Mouse (Mus musculus) cerebellum, postnatal 10 days (tissue): ENCODE measurements around the gene Trim2.
A peak's percentile ranks its signal among the peaks of the same experiment; 100 is the strongest.

ENCODE experiments used
- DNase-seq, 2 experiments: peaks; one replicate each; pipeline ENCODE4 v3.0.0; 2021; ENCODE audit warnings: mixed read lengths in 2 of 2

The Trim2 gene

DNA sequence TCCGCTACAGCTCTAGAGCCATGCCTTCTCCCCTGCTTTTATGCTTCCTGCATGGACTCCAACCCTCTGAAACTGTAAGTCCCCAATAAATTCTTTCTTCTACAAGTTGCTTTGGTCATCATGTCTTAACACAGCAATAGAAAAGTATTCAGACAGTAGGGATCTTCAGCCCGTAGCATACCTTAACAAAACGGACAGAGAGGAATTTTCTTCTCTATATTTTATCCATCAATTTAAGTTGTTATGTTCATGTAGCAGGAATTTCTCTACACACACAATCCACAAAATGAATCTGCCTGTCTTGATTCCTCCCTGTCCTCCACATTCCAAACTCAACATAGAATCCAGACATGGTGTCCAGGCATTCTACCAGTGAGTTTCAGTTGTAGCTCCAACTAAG, at the start of gene Trim2:
Gene Trim2, minus strand, starts transcription at position 101 of the 400 bp plus-strand sequence.
- DNase-seq: no peak

DNA sequence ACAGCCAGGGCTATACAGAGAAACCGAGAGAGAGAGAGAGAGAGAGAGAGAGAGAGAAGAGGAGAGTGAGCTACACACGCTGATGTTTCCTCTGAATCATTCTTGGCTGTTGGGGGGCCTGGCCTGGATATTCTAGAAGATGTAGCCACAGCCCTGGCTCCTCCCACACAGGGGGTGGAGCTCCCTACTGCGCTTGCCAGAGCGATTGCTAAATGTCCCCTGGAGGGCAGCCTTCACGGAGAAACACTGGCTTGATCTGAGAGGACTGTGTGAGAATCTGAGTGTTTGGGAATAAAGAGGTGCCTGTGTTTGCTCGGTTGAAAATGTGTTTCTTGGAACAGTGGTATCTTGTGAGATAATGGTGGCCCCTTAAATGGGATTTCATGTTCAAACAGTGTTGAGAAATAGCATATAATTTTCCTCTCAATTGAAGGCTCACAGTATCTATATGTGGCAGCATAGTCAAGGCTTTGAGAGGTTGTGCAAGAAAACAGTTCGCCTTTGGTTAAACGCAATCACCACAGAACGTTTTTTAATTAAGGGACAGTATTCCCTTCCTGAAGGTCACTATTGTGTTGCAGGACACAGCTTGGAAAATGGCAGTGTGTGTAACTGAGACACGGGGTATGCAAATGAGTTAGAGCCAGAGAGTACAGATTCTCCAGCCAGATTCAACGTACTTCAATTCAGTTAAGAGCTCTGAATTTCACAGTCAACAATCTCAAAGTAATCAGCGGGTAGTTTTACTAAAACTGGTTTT, 49.4 kb upstream of the Trim2 start:
- DNase-seq: peak in 1 of 2 experiments; percentile 55

DNA sequence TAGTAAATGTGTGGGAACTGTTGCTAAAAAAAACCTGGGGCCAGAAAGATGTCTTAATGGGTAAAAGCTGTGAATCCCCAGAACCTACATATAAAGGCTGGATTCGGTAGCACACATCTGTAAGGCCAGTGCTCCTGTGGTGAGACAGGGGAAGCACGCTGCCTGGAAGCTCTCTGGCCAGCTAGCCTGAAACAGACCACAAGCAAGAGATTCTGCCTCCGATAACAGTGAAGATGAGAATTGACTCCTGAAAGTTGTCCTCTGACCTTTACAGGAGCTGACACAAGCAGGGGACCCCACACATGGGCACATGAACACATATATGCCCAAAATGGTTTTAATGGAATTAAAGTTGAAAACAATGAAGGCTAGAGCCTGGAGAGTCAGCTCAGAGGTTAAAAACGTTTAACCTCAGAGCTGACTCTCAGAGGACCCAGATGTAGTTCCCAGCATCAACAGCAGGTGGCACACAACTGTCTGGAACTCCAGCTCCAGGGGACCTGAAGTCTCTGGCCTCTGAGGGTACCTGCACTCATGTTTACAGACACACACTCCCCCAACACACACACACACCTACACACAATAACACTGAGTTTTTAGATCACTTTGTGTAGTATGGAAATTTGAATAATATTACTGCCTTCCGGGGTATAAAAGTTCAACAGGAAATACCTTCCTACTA, 45.8 kb upstream of the Trim2 start:
- DNase-seq: peak; percentile 86 to 90

DNA sequence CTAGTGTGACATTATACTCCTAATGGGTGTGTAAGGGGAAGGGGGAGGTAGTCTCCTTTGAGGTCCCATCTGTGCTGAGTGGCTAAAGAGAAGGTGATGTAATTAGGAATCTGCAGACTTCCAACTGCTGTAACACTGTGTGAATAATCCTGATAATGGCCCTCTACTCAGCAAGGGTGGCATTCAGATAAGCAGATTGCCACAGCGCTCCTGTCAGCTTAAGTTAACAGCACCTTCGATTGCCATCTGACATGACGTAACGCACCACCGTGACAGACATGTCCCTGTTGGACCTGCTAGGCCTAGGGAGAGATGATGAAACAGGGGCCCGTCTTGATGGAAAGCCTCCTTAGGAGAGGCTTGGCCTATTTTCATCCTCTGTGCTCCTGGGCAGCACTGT, 43.6 kb upstream of the Trim2 start:
- no peak for DNase-seq

DNA sequence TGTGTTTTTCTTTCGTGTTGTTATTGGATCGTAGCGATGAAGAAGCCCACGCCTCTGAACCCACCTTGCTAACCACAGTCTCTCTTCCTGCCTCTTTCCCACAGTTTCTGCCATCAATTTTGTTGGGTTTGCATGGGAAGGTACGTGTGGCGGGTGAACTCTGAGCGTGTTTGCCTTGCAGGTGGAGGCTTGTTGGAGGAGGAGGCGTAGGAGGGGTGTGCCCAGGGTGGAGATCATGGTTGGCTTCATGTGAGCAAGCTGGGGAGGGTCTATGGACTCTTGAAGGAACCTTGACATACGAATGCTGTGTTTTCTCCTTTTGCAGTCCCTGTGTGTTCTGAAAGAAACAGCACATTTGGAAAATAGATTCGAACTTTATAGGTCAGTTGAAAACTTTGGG, 43.1 kb upstream of the Trim2 start:
- no peak for DNase-seq

DNA sequence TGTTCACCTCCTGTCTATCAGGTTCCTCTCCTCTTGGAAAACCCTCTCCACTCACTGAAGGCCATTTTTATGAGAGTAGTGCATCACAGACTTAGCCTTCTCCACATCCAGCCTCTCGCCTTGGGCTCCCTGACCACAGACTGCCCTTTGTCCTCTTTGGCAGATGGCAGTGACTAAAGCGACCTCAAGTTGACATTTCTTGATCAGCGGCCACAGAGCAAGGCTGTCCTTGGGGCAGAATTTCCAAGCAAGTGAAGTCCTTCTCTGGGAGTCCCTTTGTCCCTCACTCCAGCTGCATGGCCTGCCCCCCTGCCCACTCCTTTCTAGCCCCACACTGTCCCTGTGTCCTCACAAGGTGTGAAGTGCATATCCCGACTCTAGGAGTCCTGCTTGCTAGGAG, 40.7 kb upstream of the Trim2 start:
- DNase-seq: peak in 1 of 2 experiments; percentile 11

DNA sequence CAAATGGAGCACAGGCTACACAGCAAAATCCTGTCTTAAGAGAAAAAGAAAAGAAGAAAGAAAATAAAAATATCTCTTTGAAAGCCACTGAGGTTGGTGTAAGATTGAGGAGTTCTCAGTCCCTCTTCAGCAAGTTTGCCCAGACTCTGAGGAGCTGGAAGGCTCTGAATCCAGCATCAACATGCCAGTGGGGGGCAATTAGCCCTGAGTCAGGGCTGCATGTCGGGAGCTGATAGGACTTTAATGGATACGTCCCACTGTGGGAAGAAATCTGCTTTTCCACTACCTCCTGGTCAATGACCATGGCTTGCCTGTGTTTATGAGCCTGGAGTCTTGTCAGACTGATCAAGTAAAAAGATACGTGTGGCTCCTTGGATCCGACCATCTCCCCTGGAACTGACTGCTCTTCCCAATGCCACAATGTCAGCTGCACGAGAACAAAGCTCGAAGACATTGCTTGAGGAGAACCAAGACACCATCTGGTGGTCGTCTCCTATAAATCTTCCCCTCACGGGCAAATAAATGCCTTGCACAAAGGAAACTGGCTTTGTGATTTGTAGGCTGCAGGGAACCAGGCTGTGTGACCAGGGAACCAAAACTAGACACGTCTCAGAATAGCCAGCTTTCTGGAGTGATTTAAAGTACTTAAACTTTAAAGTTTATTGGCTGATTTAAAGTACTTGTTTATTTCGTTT, 39.9 kb upstream of the Trim2 start:
- peak; percentile 46 to 53 for DNase-seq

DNA sequence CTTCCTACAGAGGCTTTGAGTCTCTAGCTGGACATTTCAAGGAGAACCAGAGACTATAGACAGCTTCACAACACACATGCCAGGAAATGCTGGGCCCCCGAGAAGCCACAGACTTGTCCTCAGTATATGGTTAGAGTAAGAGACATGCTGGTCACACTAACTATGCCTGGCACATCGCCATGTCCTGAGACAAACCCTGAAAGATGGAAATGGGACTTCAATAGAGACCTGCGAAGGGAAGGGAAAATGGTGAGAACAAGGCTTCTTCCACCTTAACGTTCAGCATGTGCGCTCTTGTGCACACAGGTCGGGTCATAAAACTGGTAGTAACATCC, 38.9 kb upstream of the Trim2 start:
- peak; percentile 39 to 43 for DNase-seq

DNA sequence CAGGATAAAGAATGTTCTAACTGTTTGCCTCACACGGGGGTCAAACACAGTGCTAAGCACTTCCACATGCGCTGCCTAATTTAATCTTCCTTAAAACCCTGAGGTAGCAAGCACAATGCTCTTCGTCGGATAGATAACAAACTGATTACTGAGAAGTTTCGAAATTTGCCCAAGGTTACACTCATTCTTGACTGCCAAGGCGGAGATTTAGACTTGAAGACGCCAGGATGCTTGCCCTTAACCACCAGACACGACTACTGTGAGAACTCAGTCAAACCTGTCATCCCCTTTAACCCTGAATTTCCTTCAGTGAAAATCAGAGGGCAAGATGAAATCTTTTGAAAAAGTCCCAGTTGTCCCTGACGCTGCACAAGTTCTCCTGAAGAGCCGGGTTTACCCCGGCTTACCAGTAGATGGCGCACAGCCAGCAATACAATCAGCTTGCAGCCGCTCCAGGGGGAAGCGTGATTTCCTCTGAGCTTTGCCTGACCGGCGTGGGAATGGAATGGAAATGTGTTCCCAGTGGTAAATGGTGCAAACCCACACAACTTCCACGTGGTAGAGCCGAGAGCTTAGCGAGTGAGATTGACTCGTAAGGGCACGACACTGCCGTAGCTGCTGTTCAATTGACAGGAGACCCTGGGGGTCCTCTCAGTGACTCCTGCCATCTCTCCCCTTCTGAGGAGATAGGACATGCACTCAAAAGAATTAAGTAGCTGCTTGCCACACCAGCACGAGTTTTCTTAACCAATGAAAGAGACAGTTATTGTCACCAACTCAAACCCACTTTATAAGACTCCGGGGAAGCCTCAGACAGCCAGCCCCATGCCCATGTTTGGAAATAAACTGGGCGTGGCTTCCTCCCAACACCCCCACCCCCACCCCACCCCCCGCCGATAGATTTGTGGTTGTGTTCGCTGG, 38.3 kb upstream of the Trim2 start:
- peak; percentile 90 to 91 for DNase-seq

DNA sequence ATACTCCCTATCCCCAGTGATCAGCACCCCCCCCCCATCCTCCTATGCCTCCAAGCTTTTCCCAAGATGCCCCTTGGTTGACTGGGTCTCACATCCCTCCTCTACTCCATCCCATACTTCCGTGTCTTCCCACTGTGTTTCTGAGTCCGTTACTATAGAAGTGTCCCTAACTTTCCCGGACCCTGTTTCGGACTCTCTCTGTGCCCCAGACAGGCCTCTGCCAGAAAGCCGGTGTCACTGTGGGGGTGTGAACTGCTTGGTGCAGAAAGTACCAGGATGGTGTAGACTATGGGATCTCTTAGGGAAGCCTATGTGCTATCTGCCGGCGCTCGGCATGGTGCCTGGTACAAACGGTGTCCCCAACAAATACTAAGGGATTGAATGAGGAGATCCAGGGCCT, 36.4 kb upstream of the Trim2 start:
- DNase-seq: no peak

DNA sequence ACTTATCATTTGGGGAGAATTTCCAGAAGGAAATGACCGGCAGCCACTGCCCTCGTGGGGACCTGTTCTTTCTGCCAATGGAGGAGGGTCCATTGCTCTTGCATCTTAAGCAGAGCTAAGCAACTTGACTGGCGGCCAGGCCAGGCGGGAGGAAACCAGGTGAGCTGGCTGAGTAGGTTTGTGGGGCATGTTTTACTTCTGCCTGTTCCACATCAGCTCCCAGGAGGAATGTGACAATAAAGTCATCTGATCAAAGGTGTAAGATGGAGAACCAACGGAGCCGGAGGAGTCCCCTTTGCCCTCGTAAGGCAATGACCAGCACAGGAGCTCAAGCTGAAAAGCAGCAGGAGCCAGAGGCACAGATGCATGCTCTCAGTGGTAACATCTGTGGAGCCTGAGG, 35.1 kb upstream of the Trim2 start:
- DNase-seq: no peak

DNA sequence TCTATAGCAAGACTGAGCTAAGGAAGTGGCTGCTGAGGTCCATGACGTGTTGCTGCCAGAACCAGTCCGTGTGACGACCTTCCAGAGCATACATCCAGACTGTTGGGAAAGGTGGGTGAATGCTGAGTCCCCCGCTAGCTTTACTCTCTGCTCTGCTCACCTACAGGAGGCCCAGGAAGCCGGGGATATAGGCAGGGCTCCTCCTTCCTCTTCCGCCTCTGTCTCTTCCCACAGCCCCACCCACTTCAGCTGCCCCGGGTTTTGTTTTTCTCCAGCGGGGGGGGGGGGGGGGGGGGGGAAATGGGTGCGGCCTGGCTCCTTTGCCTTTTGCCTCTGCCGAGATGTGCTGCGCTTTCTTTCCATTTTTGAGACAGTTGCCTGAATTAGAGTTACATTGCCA, 30.9 kb upstream of the Trim2 start:
- DNase-seq: no peak

DNA sequence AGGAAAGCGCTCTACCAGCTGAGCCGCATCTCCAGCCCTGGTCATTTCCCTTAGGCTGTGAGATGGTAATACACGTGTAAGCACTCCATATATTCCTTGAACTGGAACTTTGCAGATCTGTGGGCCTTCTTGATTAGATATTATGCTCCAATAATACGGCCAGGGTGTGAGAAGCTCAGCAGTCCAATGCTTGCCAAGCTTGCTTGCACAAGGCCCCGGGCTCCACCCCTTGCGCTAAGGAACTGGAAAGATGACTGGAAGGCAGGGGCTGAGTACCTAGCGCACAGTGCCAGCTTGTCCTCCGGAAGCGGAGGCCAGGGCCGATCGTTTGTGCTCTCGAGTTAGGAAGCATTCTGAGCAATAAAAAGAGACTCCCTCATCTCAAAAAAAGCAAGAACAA, 29.7 kb upstream of the Trim2 start:
- DNase-seq: no peak

DNA sequence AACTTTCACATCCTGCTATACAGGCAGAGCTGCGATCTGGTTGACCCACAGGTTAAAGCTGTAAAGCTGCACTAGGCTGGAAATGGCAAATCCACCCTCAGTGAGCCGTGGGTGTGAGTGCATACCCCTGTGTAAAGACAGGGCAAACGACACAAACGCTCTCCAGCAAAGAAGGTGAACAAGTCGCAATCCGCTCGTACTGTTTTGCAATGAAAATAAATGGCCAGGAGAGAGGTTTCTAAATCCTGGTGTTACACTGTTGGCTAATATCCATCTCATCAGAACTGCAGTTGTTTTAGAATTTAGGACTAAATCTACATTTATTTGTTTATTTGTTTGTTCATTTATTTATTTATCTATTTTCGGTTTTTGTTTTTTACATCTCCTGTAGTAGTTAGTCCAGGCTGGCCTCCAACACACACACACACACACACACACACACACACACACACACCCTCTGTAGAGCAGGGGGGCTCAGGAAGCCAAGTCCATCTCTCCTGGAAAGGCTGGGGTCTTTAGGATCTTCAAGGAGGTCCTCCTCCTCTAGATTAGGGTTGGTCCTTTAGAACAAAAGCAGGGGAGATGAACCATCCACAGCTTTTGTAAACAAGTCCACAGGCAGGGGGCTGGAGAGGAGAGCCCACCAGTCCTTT, 28.9 kb upstream of the Trim2 start:
- no peak for DNase-seq

DNA sequence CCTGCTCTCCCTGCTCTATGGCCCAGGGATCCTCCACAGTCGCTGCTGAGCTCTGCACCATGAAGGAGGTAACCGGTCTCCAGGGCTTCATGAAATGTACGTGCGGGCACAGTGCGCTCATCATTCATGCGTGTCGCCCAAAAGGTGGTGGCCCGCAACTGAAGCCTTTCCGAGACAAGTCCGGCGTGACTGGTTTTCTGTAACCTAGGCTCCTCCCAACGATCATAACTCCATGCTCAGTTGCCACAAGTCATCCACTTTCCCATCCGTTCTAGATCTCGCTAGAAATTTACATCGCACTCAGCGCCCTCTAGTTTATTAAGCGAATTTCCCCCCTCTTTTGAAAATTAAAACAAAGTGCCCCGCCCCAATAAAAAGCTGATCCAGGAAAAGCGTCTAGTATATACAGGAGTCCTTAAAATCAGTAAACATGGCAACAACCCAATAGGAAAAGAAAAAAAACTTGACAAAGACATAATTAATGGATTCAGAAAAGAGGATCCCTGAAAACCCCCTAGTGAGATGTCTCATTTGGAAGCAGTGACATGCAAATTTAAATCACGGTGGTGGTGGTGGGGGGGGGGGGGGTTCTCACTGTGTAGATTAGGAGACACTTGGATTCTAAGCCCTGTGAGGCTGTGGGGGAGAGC, 28.2 kb upstream of the Trim2 start:
- peak; percentile 14 to 24 for DNase-seq

DNA sequence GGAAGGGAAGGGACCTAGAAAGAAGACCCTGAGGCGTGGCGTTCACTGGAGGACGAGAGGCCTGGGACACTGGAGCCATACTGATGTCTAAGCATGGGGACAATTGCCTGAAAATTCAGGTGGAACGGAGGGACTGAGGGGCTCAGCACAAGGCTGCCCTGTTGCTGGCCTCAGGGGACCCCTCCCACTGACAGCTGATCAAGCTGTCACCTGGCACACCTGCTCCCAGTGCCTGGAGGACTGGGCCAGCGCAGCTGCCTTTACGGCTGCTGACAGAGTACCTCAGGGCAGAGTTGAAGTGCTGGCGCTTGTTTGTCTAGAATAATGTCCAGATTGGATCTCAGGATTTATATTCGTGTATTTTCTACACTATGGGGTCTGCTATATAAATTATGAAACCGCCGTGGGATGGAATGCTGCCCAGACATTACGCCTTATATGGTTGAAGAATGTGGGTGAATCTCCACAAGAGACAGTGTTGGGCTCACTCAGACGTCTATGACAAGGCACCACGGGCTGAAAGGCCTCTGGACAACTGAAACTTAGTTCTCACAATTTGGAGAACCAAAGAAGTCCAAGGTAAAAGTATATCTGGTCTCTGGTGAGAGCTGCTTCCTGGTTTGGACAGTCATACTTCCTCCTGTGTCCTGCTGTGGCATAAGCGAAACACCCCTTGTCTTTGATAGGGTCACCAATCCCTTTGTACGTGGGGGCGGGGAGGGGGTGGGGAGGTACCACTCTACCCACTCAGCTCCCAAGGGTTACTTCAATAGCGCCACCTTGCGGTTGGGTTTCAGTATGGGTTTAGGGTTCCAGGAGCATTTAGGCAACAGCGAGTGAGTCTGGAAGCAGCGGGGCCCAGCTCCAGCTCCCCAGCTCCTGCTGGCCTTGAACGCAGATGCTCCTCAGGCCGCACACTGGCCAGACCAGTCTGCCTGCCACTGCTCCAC, 27.0 kb upstream of the Trim2 start:
- DNase-seq: peak; percentile 75

DNA sequence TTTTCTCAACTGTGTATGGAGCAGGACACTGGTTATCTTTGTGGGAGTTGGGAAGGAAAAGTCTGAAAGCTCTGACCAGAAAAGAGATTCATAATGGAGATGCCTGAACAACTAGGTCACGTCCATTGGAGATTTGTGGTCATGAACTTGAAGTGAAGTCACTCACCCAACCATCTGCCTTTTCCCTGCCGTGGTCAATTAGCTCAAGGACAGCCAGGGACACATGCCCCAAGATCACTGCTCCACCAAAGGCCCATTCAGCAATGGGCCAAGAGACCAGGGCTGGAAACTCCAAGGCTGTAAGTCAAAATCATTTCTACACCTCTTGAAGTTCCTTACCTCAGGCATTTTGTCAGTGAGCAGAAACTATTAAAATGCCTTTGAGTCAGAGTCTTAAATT, 23.5 kb upstream of the Trim2 start:
- no peak for DNase-seq

DNA sequence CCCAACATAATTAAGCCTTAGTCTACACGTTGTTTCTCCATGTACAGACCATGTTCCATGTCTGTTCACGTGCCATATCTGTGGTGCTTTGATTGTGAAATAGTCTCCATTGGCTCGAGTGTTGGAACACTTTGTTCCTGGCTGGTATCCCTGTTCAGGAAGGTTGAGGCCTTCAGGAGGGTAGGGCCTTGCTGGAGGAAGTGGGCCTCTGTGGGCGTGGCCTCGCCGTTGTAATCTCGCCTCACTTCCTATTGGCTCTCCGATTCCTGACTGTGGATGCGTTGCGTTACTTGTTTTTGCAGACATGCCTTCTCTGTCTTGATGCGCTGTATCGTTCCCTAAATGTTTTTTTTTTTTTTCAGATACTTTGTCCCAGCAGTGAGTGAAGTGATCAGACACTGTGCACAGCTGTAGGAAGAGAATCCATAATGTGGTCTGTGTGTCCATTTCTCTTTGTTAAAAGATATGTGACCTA, 18.3 kb upstream of the Trim2 start:
- no peak for DNase-seq

DNA sequence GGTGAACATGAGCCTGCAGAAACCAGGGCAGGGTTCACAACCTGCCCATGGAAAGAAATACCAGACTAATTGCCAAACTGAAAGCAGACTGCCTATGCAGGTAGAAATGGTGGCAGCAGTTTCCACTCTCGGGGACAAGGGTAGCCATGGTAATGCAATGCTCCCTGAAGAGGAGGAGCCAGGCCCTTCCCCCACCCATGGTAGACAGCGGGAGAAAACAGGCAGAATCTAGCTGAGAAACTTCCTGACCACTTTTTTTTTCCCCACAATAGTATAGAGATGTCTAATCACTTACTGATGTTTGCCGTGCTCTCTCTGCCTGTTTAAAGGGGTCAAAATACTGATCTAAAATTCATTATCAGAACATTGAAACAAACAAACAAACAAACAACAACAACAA, 17.8 kb upstream of the Trim2 start:
- DNase-seq: no peak

DNA sequence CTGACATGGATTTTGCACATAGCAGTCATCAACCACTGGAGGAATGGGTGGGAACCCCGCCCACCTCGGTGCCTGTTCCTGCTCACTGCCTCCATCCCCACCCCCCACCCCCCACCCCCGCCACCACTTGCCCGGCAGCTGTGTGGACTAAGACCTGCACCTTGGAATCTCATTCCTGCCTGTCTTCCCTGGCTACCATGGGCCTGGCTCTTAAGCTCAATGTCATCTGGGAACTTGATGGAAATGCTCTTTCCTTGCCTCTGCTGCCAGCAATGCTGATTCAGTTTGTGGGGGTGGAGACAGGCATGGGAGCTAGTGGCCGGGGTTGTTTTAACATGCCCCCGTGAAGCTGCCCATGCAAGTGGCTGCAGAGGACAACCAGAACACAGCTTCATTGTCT, 17.3 kb upstream of the Trim2 start:
- no peak for DNase-seq

DNA sequence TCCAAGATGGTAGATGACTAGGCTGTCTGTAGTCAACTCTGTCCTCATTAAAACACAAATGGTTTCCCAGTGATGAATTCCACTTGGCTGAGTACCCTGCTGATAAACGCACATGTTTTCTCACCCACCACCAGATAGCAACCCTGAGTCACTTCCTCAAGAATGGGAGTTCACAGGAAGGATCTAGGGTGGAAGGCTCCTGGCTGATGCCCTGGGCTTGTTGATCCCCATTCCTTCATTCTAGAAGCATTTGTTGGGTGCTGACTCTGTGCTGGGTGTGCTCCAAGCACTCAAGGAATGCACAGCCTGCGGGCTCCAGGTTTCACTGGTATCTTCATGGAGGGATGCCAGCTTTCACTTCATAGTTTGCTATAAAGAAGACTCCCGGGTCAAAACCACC, 12.8 kb upstream of the Trim2 start:
- no peak for DNase-seq
